Mouse (Mus musculus) erythroblast, embryonic 14.5 days (primary cell): Measurements from ENCODE around the gene Tars.

Source experiments
- GATA1 ChIP-seq: IDR thresholded peaks from 2 replicates; pipeline ENCODE4 v1.6.1; 2012; ENCODE audit warnings: low read length, inconsistent platforms, mixed read lengths
- TAL1 ChIP-seq: IDR thresholded peaks from 3 replicates; pipeline ENCODE4 v1.6.1; 2012; ENCODE audit warnings: low read length, inconsistent platforms, mixed read lengths

- TF ChIP-seq GATA1 (no peak), TAL1 (no peak)
These were observed 7.9 kb upstream of the Tars start for GRCm38 (mm10) chr15:11407381-11407780.
